Mouse (Mus musculus) forebrain, embryonic 12.5 days (tissue): ENCODE data around the gene Trex1. TPM values are rescaled to one million over a fixed set of nuclear protein-coding genes. Genes with fewer than 3 reads are reported as not detected.

Experiments used
- ATAC-seq: fragments of 200-750 bp; cut with Nextera tagmentation; 2 replicates; pipeline ENCODE4 v1.8.0; 2017; ENCODE audit warnings: moderate TSS enrichment; ENCODE audit not compliant: low FRiP score
- H3K27ac ChIP-seq: fragments of 300-500 bp; sonication (generic); 2 replicates; pipeline ENCODE4 v1.5.1; 2016; ENCODE audit warnings: mild to moderate bottlenecking
- H3K27me3 ChIP-seq: fragments of 300-500 bp; sonication (generic); 2 replicates; pipeline ENCODE4 v1.6.1; 2016; ENCODE audit warnings: mild to moderate bottlenecking
- H3K36me3 ChIP-seq: fragments of 300-500 bp; sonication (generic); replicated peaks from 2 replicates; pipeline ENCODE4 v1.6.1; 2016; ENCODE audit warnings: mild to moderate bottlenecking
- H3K4me1 ChIP-seq: fragments of 300-500 bp; sonication (generic); 2 replicates; pipeline ENCODE4 v1.6.1; 2016
- H3K4me2 ChIP-seq: fragments of 300-500 bp; sonication (generic); 2 replicates; pipeline ENCODE4 v1.6.1; 2016; ENCODE audit warnings: mild to moderate bottlenecking, moderate library complexity
- H3K4me3 ChIP-seq: fragments of 300-500 bp; sonication (generic); replicated peaks from 2 replicates; pipeline ENCODE4 v1.5.1; 2016; ENCODE audit warnings: mild to moderate bottlenecking
- H3K9ac ChIP-seq: fragments of 300-500 bp; sonication (generic); 2 replicates; pipeline ENCODE4 v1.6.1; 2016; ENCODE audit warnings: mild to moderate bottlenecking
- H3K9me3 ChIP-seq: fragments of 300-500 bp; sonication (generic); 2 replicates; pipeline ENCODE4 v1.6.1; 2016
- WGBS: fragments of 180-500 bp; shearing (Covaris S2); methylation state at CpG from one replicate; pipeline ENCODE4 v1.1.7; 2016; 5-methylcytosine and 5-hydroxymethylcytosine counted together
- polyA plus RNA-seq: library from polyadenylated mRNA; unstranded; fragments of >200 nt; fragmentation: Nextera tagmentation; extraction: Ambion mirVana; gene quantifications from 2 replicates; pipeline ENCODE4 v1.2.1, GENCODE M21; 2016

Gene Trex1
- polyA plus RNA-seq, 1 experiment from 2014 or later = 8.4 TPM

GRCm38 (mm10) chr9:109082124-109082800, 22.7 kb upstream of the Trex1 start, which contains the start of the genes Ccdc51 and Tma7:
Ccdc51 (plus strand) TSS chr9:109082493.
Tma7 (minus strand) TSS chr9:109082587.
- WGBS = under 1% methylated on average over 37 of the region's 37 CpGs
- H3K9me3 ChIP-seq = no peaks in the 10 kb centered on the region
- H3K27me3 ChIP-seq = no peaks in the 10 kb centered on the region
- H3K9ac ChIP-seq = peak within 1 kb of the TSS; percentile 83
- H3K27ac ChIP-seq = peak within 1 kb of the TSS; percentile 75
- H3K4me2 ChIP-seq = peak within 1 kb of the TSS; percentile 94
- ATAC-seq = peak; percentile 97
- H3K36me3 ChIP-seq = peaks cover 22% of the 10 kb centered on the region
- peaks cover 22% of the 10 kb centered on the region for H3K4me1 ChIP-seq
- peak within 1 kb of the TSS; percentile 68 for H3K4me3 ChIP-seq

- Histone ChIP-seq H3K36me3 (peaks cover 22% of the 10 kb centered on the region), H3K27me3 (no peaks in the 10 kb centered on the region), H3K27ac (peak overlapping the region; percentile 75), H3K9ac (peak overlapping the region; percentile 83), H3K4me1 (peaks cover 20% of the 10 kb centered on the region), H3K4me2 (peak overlapping the region; percentile 94), H3K9me3 (no peaks in the 10 kb centered on the region), H3K4me3 (peak overlapping the region; percentile 68)
- ATAC-seq = peak; percentile 25; the same call in 1 of the 2 replicates
- 10% methylated on average over 11 of the region's 11 CpGs for WGBS
These were observed 22.2 kb upstream of the Trex1 start for GRCm38 (mm10) chr9:109081749-109082123.

- 93% methylated on average over 3 of the region's 3 CpGs for WGBS
- Histone ChIP-seq H3K27ac (no peak overlapping the region), H3K36me3 (peaks cover 22% of the 10 kb centered on the region), H3K9ac (no peak overlapping the region), H3K9me3 (no peaks in the 10 kb centered on the region), H3K4me3 (no peak overlapping the region), H3K4me1 (peaks cover 20% of the 10 kb centered on the region), H3K4me2 (peak overlapping the region; percentile 94; the same call in 1 of the 2 replicates), H3K27me3 (no peaks in the 10 kb centered on the region)
- ATAC-seq = no peak
These were observed 21.0 kb upstream of the Trex1 start for GRCm38 (mm10) chr9:109080516-109080915.

GRCm38 (mm10) chr9:109073661-109074573, 14.4 kb upstream of the Trex1 start, which contains the start of gene Atrip:
Atrip (minus strand) TSS chr9:109074124.
- ATAC-seq = peak; percentile 99
- H3K9me3 ChIP-seq = no peaks in the 10 kb centered on the region
- H3K27ac ChIP-seq = peak within 1 kb of the TSS; percentile 71
- peak within 1 kb of the TSS; percentile 90 for H3K9ac ChIP-seq
- H3K27me3 ChIP-seq = no peaks in the 10 kb centered on the region
- peaks cover 23% of the 10 kb centered on the region for H3K4me1 ChIP-seq
- H3K4me3 ChIP-seq = peak within 1 kb of the TSS; percentile 79
- H3K4me2 ChIP-seq = peak within 1 kb of the TSS; percentile 91
- peaks cover 37% of the 10 kb centered on the region for H3K36me3 ChIP-seq
- under 1% methylated on average over 57 of the region's 57 CpGs for WGBS

DNA sequence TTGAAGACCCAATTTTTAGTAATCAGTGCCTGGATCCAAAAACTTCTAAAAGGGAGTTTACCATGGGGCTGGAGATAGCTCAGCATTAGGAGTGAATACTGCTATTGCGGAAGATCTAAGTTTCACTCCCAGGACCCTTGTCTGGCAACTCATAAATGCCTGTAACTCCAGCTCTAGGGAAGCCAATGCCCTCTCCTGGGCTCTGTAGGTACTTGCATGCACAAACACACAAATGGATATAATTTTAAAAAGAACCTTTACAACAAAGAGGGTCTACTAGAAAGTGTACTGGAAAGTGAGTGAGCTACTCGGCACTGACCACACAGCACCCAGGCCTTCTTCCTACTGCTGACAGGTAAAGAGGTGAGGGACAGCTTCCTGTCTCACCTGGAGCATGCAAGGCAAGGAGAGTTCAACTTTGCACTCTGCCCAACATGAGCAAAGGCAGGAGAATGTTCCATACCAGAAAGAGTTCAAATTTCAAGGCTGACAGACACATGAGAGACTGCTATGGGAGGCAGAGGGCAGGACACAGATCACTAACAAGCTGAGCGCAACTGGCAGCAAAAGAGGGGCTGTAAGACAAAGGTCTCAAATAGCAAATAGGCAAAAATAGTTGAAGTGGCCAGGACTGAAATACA, 8.7 kb upstream of the Trex1 start:
- Histone ChIP-seq H3K9ac (no peak overlapping the region), H3K4me3 (no peak overlapping the region), H3K36me3 (peaks cover 86% of the 10 kb centered on the region), H3K27me3 (no peaks in the 10 kb centered on the region), H3K4me2 (no peak overlapping the region), H3K4me1 (peaks cover 11% of the 10 kb centered on the region), H3K27ac (no peak overlapping the region), H3K9me3 (no peaks in the 10 kb centered on the region)
- 94% methylated on average over 3 of the region's 3 CpGs for WGBS
- ATAC-seq = no peak

DNA sequence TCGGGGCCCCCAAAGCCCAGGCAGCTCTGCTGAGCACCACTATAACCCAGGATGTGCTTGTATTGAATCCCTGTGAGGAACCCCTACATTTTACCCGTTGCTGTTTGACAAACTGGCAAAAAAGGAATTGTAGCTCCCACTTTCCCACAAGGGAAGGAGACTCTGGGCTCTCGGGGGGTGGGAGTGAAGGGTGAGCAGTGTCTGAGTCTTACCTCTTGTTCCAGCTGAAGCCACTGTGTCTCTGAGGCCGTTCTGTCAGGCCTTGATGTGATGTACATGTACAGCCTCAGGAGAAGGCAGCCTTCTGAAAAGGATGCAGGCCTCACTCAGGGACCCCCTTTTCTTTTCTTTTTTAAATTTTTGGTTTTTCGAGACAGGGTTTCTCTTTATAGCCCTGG, 1.4 kb upstream of the Trex1 start:
- no peak overlapping the region for H3K4me2 ChIP-seq
- no peaks in the 10 kb centered on the region for H3K9me3 ChIP-seq
- no peak overlapping the region for H3K27ac ChIP-seq
- ATAC-seq = no peak
- H3K36me3 ChIP-seq = peaks cover 88% of the 10 kb centered on the region
- H3K4me3 ChIP-seq = no peak overlapping the region
- H3K27me3 ChIP-seq = no peaks in the 10 kb centered on the region
- 88% methylated on average over 5 of the region's 5 CpGs for WGBS
- peaks cover 10% of the 10 kb centered on the region for H3K4me1 ChIP-seq
- H3K9ac ChIP-seq = no peak overlapping the region

GRCm38 (mm10) chr9:109060184-109060897, 807 bp upstream of the Trex1 start:
- H3K27me3 ChIP-seq = no peaks in the 10 kb centered on the region
- no peaks in the 10 kb centered on the region for H3K9me3 ChIP-seq
- H3K4me1 ChIP-seq = peaks cover 12% of the 10 kb centered on the region
- no peak overlapping the region for H3K4me3 ChIP-seq
- 0 out of 2 replicates have a peak overlapping the region, but pooled peaks have one; percentile 72 for H3K27ac ChIP-seq
- H3K9ac ChIP-seq = no peak overlapping the region
- 92% methylated on average over 16 of the region's 16 CpGs for WGBS
- no peak for ATAC-seq
- H3K36me3 ChIP-seq = peaks cover 82% of the 10 kb centered on the region
- no peak overlapping the region for H3K4me2 ChIP-seq

DNA sequence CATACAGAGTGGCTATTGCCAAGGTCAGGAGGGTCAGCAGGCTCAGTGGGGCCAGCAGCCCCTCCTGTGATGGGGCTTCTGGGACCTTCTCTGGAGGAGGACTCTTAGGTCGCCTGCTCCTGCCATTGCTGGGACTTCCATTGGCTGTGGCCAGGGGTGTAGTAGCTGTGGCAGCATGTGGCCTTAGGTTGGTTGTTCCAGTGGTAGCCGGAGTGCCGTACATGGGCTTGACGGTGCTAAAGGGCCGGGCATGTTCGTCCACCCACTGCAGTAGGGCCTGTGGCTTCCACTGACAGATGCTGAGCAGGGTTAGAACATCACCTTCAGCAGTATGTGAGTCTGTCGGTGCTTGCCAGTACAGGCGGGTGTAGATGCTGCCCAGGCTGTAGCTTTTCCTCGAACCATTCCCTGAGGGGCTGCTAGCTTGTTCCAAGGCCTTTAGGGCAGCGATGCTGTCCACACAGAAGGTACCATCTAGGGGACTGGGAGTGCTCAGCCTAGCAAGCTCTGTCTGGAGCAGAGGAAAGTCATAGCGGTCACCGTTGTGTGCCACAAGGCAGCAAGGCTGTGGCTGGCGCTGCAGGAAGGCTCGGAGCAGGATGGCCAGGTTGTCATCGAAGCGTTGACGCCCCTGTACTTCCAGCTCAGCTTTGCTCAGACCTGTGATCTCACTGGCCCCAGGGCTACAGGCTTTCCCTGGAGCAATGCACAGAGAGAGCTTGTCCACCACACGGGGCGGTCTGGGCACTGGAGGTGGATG, 1.3 kb downstream of the Trex1 start:
- Histone ChIP-seq H3K4me2 (0 out of 2 replicates have a peak overlapping the region, but pooled peaks have one; percentile 43), H3K4me1 (peaks cover 22% of the 10 kb centered on the region), H3K27me3 (no peaks in the 10 kb centered on the region), H3K36me3 (peaks cover 61% of the 10 kb centered on the region), H3K9me3 (no peaks in the 10 kb centered on the region), H3K27ac (0 out of 2 replicates have a peak overlapping the region, but pooled peaks have one; percentile 72), H3K4me3 (no peak overlapping the region), H3K9ac (no peak overlapping the region)
- 94% methylated on average over 19 of the region's 19 CpGs for whole genome bisulfite sequencing
- ATAC-seq = no peak

- ATAC-seq = no peak
- no peaks in the 10 kb centered on the region for H3K27me3 ChIP-seq
- 93% methylated on average over 5 of the region's 5 CpGs for WGBS
- no peak overlapping the region for H3K4me3 ChIP-seq
- no peak overlapping the region for H3K4me2 ChIP-seq
- H3K4me1 ChIP-seq = peaks cover 22% of the 10 kb centered on the region
- H3K36me3 ChIP-seq = peaks cover 54% of the 10 kb centered on the region
- no peaks in the 10 kb centered on the region for H3K9me3 ChIP-seq
- no peak overlapping the region for H3K27ac ChIP-seq
- no peak overlapping the region for H3K9ac ChIP-seq
These were observed 2.0 kb downstream of the Trex1 start for GRCm38 (mm10) chr9:109057543-109057942.

DNA sequence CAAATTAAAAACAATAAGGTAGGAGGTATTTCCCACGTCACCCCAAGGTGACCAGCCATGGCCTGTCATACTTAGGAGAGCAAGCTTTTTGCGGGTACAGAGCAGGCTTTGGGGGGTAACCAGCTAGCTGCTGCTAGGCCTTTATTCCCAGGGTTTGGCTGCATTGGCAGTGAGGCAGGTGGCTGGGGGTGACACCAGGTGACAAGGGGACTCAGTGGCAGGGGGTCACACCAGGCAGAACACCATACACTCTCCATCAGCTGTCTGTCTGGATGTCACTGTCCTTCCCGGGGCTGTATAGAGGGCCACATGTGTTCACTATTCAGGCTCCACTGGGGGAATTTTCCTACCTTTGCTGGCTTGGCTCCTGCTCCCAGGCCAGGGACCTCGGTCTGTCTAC, 2.6 kb downstream of the Trex1 start:
- Histone ChIP-seq H3K9me3 (no peaks in the 10 kb centered on the region), H3K27ac (no peak overlapping the region), H3K4me2 (no peak overlapping the region), H3K4me1 (peaks cover 22% of the 10 kb centered on the region), H3K36me3 (peaks cover 48% of the 10 kb centered on the region), H3K4me3 (no peak overlapping the region), H3K27me3 (no peaks in the 10 kb centered on the region), H3K9ac (no peak overlapping the region)
- no peak for ATAC-seq
- WGBS = 91% methylated on average over 4 of the region's 4 CpGs

DNA sequence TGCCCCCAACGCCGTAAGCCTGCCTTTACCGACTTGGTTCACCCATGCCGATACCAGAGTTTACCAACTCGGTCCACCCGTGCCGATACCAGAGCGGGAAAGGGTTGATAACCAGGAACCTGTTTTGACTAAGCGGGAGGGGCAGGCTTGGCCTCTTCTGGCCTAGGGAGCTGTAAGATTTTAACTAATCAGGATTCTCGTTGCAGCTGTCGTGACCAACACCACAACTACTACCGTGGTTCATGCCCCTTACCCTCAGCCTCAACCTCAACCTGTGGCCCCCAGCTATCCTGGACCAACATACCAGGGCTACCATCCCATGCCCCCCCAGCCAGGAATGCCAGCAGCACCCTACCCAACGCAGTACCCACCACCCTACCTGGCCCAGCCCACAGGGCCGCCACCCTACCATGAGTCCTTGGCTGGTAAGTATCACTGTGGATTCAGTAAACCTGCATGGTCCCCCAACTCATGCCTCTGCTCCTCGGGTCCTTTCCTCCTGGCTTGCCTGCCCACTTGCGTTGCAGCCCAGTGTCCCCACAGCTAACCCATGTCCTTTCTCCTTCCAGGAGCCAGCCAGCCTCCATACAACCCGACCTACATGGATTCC, 3.3 kb downstream of the Trex1 start:
- Histone ChIP-seq H3K9me3 (no peaks in the 10 kb centered on the region), H3K9ac (no peak overlapping the region), H3K4me1 (peaks cover 22% of the 10 kb centered on the region), H3K4me2 (no peak overlapping the region), H3K4me3 (no peak overlapping the region), H3K36me3 (peaks cover 42% of the 10 kb centered on the region), H3K27me3 (no peaks in the 10 kb centered on the region), H3K27ac (no peak overlapping the region)
- no peak for ATAC-seq
- 93% methylated on average over 17 of the region's 17 CpGs for WGBS
